21 mouse cellular contexts compared by ENCODE assay signal in genomic region chr7:16883162-16883561, GRCm38 (mm10). TPM values are rescaled to one million over a fixed set of nuclear protein-coding genes. Genes with fewer than 3 reads are reported as not detected.
"Had no signal": no experiment of that assay in that cellular context is flagged by ENCODE, and none has a peak within 500 bp of the region (broad histone marks: within the 10 kb centered on the region; RNA-seq: fewer than 3 reads in every experiment).

No protein-coding gene starts in this region.

- H3K4me3 ChIP-seq: limb, embryonic 12.5 days; limb, embryonic 15.5 days; midbrain, embryonic 12.5 days; midbrain, embryonic 15.5 days; neural tube, embryonic 12.5 days; neural tube, embryonic 15.5 days had no signal

- H3K9me3 ChIP-seq: midbrain, embryonic 15.5 days; neural tube, embryonic 15.5 days had no signal

- ATAC-seq: liver, postnatal 0 days; lung, postnatal 0 days; midbrain, embryonic 15.5 days had no signal

- H3K4me2 ChIP-seq: limb, embryonic 12.5 days; limb, embryonic 15.5 days; liver, embryonic 11.5 days; lung, embryonic 14.5 days; midbrain, embryonic 12.5 days; midbrain, embryonic 15.5 days; neural tube, embryonic 12.5 days; neural tube, embryonic 15.5 days had no signal

- DNase-seq: kidney, postnatal 4 days; left cerebral cortex, postnatal 4 days; liver, postnatal 0 days; lung, embryonic 14.5 days; right cerebral cortex, adult 18-20 months; right cerebral cortex, postnatal 14 days; right cerebral cortex, postnatal 4 days; thymus, adult 2 months; thymus, postnatal 14 days; thymus, postnatal 4 days had no signal

- H3K9ac ChIP-seq: limb, embryonic 12.5 days; limb, embryonic 15.5 days; liver, embryonic 14.5 days; liver, postnatal 0 days; lung, embryonic 14.5 days; midbrain, embryonic 12.5 days; midbrain, embryonic 15.5 days; neural tube, embryonic 12.5 days; neural tube, embryonic 15.5 days had no signal

- H3K27ac ChIP-seq: limb, embryonic 12.5 days; limb, embryonic 15.5 days; liver, embryonic 14.5 days; macrophage; midbrain, embryonic 12.5 days; midbrain, embryonic 15.5 days; neural tube, embryonic 12.5 days; neural tube, embryonic 15.5 days; stomach, postnatal 0 days had no signal

RNA-seq across cellular contexts. Expression of gene Gng8, which starts 8.4 kb away (rescaled TPM):
- polyA plus RNA-seq: macrophage had no signal

RNA-seq across cellular contexts. Expression of gene Ptgir, which starts 23.1 kb away (rescaled TPM):
- total RNA-seq: left cerebral cortex, postnatal 4 days had no signal
